Comparison of ENCODE assay signal across 19 mouse cellular contexts in genomic region chr6:81464442-81464841, GRCm38 (mm10).
A peak's percentile ranks its signal among the peaks of the same experiment; 100 is the strongest.
DNase-seq lines count a peak whose midpoint lies in the region; ATAC-seq and TF ChIP-seq lines count a peak whose summit lies in the region.
"Had no signal": no experiment of that assay in that cellular context is flagged by ENCODE, and none has a peak within 500 bp of the region (broad histone marks: within the 10 kb centered on the region; RNA-seq: fewer than 3 reads in every experiment).

No protein-coding gene starts in this region.

- no peaks in the 10 kb centered on the region for H3K27me3 ChIP-seq in kidney, adult 2 months (replicated peaks; ENCODE audit: control insufficient read depth, insufficient read depth, low read length)
- H3K27me3 ChIP-seq: CH12.LX, Patski had no signal

- TF ChIP-seq POLR2A in kidney, adult 2 months (IDR thresholded peaks at IDR 0.05; ENCODE audit: low read depth, low read length): no peak

- no peaks in the 10 kb centered on the region for H3K4me1 ChIP-seq in kidney, adult 2 months (ENCODE audit: control insufficient read depth, insufficient read depth, low read length)

- no peak overlapping the region for H3K27ac ChIP-seq in kidney, adult 2 months (ENCODE audit: insufficient read depth, low read depth, low read length)

- 0 out of 2 replicates have a peak, but pooled peaks have one; percentile 57 for ATAC-seq in cerebellum, adult (ENCODE audit: insufficient number of reproducible peaks, low FRiP score, low TSS enrichment)
- ATAC-seq: activated CD4-positive, CD25-positive, alpha-beta regulatory T cell, adult 4 months; CD4-positive, CD25-positive, alpha-beta regulatory T cell, adult 4 months; Patski had no signal

- H3K36me3 ChIP-seq in kidney, adult 2 months (ENCODE audit: control insufficient read depth, insufficient read depth, low read length): no peaks in the 10 kb centered on the region
- H3K36me3 ChIP-seq: G1E had no signal

- 89% methylated on average over 1 of the region's 1 CpGs for WGBS in kidney, adult 2 months

- DNase-seq in cerebellum, postnatal 4 days (ENCODE audit: low spot score in 2 of 2): no peak
- DNase-seq in brain, adult 2 months (ENCODE audit: low read depth, low spot score): peak; percentile 63
- no peak for DNase-seq in kidney, adult 2 months
- DNase-seq: adrenal gland, adult 2 months; adrenal gland, adult 8-10 months; adrenal gland, postnatal 10 days; adrenal gland, postnatal 14 days; adrenal gland, postnatal 25 days; adrenal gland, postnatal 36 days; B cell, adult 2 months; cerebellum, adult 11 months; cerebellum, adult 11-12 months; cerebellum, adult 8-10 months had no signal

- no peak overlapping the region for H3K4me3 ChIP-seq in kidney, adult 2 months (ENCODE audit: insufficient read depth, low read depth, low read length)

- no peak for TF ChIP-seq CTCF in kidney, adult 2 months (conservative IDR thresholded peaks at IDR 0.05; ENCODE audit: insufficient read depth, insufficient read length, low read depth, low read length)
